Mouse (Mus musculus) G1E (cell line): ENCODE data around the gene Patj.

Experiments
- CTCF ChIP-seq: IDR thresholded peaks from 2 replicates; pipeline ENCODE4 v1.5.1; 2012; ENCODE audit warnings: low read depth, low read length, inconsistent platforms, mixed read lengths
- GATA1 ChIP-seq: IDR thresholded peaks from 2 replicates; pipeline ENCODE4 v1.6.1; 2012; ENCODE audit warnings: borderline replicate concordance, low read length, inconsistent platforms, mixed read lengths
- GATA2 ChIP-seq: IDR thresholded peaks from 2 replicates; pipeline ENCODE4 v1.6.1; 2012; ENCODE audit warnings: low read depth, low read length, inconsistent platforms, borderline replicate concordance

DNA sequence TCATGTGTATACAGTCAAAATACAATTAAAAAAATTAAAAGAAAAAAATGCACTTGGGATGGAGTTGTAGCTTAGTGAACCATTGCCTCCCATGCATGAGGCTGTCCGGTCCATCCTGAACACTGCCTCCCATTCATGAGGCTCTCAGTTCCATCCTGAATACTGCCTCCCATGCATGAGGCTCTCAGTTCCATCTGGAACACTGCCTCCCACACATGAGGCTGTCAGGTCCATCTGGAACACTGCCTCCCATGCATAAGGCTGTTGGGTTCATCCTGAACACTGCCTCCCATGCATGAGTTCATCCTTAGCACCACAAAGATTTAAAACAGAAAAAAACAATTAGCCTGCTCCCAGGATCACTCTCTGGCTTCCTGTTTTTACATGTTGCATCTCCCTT lies 198.4 kb downstream of the Patj start:
- TF ChIP-seq CTCF (no peak), GATA1 (no peak), GATA2 (no peak)
